Mouse (Mus musculus): Measurements from ENCODE around the gene D130043K22Rik.
A peak's percentile ranks its signal among the peaks of the same experiment; 100 is the strongest.
"Not testable (repeated sequence)": the region's sequence is repeated elsewhere in the genome, so short reads cannot be mapped to it uniquely, and the experiment has no call there.

The D130043K22Rik gene

DNA sequence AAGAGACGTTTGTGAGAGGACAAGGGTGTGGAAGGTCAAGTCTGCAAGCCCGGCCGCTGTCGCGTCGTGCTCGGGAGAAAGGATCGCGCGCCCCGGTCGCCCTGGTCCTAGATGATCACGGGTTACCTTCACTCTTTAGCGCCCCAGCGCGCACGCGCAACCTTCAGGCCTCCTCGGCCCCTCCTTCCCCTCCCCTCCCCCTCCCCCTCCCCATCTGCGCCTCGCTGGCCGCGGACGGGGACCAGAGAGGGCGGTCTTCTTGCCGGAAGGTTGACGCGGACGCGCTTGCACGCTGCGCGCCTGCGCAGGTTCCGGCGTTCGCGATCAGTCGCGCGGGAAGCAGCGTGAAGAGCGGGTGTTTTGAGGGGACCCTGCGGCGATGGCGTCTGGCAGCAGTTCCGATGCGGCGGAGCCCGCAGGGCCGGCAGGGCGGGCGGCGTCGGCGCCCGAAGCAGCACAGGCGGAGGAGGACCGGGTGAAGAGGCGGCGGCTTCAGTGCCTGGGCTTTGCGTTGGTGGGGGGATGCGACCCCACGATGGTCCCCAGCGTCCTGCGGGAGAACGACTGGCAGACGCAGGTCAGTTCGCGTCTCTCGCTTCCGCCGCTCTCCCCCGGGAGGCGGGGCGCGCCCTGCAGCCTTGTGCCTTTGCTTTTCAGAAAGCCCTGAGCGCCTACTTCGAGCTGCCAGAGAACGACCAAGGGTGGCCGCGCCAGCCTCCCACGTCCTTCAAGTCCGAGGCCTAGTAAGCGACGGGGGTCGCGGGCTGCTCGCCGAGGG is 13.4 kb upstream of the D130043K22Rik start, which contains the start of the genes Acot13 and Tdp2:
Gene Acot13 (minus strand): TSS at position 188 of the 778 bp plus-strand sequence.
Gene Tdp2 (plus strand): TSS at position 327 of the 778 bp plus-strand sequence.
- peak; percentile 97 for DNase-seq (ENCODE audit: low spot score)

DNA sequence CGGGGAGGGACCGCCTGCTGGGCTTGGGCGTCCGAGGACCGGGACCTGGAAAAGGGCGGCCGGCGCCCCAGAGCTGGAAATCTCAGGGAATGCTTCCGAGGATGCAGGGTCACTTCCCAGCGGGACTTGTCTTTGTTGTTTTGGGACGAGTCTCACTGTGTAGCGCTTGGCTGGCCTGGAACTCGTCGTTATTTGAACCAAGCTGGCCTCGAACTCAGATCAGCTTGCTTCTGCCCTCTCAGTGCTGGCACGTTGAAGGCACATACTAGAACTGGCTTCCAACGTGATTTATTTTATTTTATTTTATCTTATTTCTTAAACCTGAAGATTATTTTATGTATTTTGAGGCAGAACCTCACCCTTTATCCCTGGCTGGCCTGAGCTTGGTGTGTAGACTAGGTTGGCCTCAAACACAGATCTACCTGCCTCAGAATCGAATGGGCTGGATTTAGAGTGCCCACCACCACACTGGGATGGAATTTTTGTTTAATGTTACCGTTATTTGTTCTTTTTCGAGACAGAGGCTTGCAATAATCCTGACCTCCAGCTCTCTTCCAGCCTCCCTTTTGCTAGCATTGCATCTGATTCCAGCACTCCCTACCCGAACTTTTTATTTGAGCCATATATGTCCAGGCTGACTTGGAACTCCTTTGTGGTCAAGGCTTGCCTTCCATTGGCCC is 12.7 kb upstream of the D130043K22Rik start:
- peak; percentile 62 for DNase-seq (ENCODE audit: low spot score)

DNA sequence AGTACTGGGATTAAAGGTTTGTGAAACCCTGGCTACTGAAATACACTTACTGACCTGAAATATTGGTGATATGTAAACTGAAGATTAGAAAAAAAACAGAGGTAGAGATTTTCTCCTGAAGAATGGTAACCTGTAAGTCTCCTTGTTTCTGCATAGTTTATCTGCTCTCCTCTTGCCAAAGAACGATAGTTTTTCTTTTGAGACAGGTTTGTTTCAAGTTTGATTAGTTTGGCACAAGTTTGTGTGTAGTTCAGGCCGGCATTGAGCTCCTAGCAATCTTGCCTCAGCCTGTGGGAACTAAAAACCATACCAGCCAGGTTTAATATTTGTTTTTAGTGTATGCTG is 12.2 kb upstream of the D130043K22Rik start:
- no peak for DNase-seq (ENCODE audit: low spot score)

DNA sequence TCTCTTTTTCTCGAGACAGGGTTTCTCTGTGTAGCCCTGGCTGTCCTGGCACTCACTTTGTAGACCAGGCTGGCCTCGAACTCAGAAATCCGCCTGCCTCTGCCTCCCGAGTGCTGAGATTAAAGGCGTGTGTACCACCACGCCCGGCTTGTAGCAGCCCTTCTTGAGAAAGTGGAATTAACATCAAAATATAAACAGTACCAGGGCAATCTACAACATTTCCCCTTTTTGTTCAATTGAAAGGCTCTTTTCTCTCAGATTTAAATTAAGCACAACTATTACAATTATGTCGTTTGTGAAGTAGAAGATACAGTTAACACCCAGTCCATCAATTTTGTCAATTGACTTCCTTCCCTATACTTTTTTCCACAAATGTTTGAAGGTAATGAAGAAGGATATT is 7.2 kb upstream of the D130043K22Rik start:
- not testable (repeated sequence) for DNase-seq (ENCODE audit: low spot score)

DNA sequence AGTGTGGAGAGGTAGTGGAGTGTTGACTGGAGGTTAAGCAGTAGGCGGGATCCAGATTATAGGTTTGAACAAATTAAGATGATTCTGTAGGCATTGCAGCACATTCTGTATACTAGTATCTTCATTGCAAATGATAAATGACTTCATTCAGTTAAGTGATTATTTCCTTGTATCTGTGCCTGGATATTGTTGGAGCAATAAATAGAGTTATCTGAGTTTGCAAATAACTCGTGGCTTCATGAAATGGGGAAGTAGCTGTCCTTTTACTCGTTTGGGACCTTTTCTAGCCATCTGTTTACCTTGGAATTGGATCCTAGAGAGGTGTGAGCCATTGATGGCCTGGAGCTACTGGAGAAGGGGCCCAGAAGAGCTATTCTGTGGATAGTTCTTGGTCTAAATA is 5.1 kb upstream of the D130043K22Rik start:
- no peak for DNase-seq (ENCODE audit: low spot score)

DNA sequence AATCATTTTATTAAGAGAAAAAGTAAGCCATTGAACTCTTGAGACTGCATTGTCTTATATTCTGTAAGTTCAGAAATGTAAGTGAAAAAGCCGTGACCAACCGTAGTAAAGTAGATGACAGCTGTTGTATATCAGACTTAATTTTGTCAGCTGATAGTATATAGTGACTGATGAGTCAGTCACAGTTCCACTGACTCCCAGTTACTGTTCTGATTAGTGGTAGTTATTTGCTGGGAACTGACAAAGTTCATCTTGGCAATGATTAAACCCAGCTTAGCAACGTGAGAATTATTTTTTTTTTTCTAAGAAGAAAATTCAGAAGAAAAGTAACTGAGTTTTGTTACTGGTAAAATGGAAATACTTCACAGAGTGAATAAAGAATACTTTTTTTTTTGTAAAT is 3.2 kb upstream of the D130043K22Rik start:
- no peak for DNase-seq (ENCODE audit: low spot score)

DNA sequence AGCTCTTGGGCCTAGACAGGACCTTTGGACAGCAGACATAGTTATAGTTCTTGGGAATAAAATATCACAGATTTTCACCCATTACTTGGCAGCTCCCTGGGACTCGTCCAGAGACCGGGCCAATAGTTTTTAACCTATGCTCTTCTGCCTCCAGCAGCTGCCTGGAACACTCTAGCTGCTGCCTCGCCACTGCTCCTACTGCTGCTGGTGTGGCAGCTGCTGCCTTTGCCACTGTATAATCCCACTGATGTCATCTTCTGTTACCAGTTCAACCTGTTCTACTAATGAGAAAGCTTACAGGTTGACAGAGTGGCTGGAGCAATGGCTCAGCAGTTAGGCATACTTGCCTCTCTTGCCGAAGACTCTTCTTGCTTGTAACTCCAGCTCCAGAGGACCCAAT is 4.4 kb downstream of the D130043K22Rik start:
- DNase-seq (ENCODE audit: low spot score): peak; percentile 2

DNA sequence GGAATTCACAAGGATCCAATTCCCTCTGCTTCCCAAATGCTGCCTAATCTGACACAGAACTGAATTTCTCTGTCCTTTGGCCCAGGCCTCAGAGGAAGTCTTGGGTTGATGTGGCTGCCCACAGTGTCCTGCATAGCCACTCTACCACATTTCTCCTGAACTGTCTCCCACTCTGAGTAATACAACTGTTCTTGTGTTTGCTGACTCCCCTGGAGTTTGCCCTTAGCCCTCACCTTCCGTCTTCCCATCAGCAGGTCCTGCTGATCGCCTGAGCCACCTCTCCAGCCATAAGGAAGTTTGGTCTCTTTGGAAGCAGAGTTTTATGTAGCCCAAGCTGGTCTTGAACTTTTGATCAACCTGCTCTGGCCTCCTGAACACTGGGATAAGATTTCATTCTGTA is 7.1 kb downstream of the D130043K22Rik start:
- DNase-seq (ENCODE audit: low spot score): peak; percentile 1

DNA sequence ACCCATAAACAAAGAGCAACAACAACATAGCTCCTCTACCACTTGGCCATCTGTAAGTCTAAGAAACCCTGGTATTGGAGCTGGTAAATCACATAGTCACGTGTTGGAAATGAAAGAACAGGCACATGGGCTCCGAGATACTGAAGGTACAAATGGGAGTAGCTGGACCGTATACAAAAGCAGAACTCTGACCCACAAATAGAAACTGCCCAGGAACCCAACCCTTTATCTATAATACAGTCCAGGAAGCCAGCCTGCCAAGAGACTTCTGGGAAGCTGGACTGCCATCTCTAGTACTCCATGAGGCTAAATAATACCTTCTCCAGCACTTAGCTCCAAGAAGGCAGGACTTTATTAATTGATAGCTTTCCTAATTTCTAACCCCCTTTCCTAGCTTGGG is 7.6 kb downstream of the D130043K22Rik start:
- no peak for DNase-seq (ENCODE audit: low spot score)

DNA sequence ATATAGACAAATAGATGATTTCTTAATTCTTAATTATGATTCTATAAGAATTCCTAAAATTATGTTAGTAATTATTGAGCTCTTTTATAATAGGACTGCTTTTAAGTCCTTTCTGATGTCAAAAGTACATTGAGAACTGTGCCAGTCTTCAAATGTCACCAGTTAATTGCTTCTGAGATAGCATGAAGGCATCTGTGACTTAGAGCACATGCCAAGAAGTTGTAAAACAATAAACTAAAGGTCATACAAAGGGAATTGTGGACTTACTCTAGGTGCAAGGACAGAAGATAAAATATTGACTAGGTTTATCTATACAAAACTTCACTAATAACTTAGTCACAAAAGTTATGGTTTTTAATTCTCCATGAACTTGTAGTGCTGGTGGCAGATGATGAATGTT is 14.2 kb downstream of the D130043K22Rik start:
- no peak for DNase-seq (ENCODE audit: low spot score)

DNA sequence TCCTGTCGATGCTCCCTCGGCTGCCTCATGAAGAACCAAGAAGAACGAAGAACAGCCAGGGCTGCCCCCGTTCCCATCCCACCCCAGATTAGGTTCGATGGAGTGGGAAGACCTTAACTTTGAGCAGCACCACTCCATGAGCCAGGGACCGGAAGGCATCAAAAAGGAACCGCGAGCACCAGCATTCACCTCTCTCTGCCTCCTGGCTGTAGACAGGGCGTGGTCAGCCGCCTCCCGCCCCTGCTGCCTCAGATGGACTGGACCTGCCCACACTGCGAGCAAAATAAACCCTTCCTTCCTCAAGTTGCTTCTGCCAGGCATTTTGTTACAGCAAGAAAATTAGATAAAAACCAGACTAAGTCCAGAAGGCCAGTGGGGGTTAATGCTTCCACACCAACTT is 16.1 kb downstream of the D130043K22Rik start:
- DNase-seq (ENCODE audit: low spot score): no peak

DNA sequence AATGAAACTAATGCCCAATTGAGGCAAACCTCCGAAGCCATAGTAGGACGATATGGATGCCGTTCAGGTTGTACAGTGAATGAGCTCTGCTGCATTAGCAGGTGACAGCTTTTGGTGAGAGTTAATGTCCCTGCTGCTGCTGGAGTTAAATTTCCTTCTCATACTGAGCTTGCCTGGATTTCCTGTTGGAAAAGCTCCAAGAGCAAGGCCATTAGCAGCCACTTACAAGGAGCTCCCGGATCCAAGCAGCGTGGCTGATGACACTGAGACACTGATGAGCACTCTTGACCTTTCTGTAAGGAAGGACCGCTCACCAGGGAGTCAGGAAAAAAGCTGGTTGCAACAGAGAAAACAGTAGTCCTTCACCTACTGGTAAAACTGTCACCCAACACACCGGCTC is 17.1 kb downstream of the D130043K22Rik start:
- no peak for DNase-seq (ENCODE audit: low spot score)

DNA sequence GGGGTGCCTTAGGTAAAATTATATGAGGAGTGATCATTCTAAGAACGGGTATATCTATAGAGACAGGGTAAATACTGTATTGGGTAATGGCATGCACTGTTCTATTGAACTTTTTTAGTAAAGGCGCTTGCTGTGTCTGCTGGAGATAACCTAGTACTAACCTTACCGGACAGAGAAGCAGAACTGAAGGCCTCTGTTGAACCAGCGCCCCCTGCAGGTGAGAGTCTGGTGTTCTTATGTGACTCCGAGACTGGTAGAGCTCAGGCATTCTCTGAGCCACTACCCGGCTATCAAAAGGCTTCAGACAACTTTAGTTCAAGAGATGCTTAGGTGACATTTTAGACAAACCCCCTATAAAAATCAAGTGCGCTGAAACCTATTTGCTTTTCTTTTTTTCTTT is 17.6 kb downstream of the D130043K22Rik start:
- DNase-seq (ENCODE audit: low spot score): peak; percentile 57

DNA sequence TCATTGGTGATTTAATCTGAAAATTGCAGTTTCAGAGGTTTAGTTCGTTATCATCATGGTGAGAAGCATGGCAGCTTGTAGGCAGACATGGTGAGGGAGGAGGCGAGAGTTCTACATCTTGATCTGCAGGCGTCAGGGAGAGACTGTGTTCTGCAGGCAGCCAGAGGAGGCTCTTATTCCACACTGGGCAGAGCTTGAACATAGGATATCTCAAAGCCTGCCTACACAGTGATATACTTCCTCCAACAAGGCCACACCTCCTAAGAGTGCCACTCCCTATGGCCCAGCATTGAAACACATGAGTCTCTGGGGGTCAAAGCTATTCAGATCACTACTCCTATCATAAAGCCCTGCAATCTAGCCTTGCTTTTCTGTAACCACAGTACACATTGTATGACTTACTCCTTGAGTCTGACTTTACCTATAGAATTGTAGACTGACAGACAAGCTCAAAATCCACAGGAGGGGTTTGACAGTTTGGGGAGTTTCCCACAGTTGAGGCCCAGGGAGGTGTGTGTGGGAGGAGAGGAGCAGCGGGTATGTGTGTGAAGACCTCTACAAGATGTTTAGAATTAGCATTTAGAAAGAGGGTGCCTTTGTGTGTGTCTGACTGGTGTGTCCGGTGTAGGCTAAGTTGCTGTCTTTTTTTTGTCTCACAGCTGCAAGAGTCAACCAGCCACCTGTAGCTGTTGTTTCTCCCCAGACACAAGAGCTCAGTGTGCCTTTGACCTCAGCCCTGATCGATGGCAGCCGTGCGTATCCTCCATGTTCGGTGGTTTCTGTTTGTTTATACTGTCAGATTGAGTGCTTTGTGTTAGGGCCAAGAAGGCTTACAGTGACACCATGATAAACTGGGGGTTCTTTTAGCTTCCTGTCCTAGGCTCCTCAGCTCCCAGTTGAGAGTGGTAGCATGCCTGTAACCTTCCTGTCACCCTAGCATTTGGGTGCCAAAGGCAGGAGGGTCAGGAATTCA is 21.8 kb downstream of the D130043K22Rik start:
- peak; percentile 23 for DNase-seq (ENCODE audit: low spot score)

DNA sequence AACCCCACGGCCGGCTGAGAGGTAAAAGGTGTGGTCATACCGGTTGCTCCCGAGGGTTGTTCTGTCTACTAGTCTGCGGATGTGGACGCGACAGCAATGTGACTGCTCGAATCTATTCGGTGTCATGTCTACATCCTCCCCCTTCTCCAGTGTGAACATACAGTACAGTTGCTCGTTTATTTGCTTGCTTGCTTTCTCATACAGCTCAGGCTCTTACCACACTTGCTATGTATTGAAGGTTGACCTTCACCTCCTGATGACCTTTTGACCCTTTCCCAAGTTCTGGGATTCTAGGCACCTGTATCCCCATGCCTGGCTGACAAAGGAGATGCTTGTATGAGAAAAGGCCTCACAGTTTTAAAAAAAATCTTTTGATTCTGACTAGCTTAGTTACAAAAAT is 22.9 kb downstream of the D130043K22Rik start:
- no peak for DNase-seq (ENCODE audit: low spot score)

DNA sequence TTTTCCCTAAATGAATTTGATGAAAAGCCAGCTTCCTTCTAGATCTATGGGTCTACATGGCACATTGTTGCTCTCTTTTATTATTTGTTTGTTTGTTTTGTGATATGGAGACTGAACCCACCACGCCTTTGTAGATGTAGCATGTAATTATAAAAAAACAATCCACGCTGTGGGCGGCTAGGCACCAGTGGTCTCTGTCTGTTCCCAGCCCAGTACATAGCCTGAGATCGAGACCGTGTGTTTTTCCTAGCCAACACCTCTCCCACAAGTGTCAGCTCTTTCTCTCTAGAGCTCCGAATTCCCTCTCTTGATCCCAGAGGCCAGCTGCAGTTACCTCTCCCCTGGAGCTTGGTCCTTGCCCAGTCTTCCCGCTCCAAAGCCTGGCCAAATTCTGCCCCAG is 23.3 kb downstream of the D130043K22Rik start:
- no peak for DNase-seq (ENCODE audit: low spot score)

DNA sequence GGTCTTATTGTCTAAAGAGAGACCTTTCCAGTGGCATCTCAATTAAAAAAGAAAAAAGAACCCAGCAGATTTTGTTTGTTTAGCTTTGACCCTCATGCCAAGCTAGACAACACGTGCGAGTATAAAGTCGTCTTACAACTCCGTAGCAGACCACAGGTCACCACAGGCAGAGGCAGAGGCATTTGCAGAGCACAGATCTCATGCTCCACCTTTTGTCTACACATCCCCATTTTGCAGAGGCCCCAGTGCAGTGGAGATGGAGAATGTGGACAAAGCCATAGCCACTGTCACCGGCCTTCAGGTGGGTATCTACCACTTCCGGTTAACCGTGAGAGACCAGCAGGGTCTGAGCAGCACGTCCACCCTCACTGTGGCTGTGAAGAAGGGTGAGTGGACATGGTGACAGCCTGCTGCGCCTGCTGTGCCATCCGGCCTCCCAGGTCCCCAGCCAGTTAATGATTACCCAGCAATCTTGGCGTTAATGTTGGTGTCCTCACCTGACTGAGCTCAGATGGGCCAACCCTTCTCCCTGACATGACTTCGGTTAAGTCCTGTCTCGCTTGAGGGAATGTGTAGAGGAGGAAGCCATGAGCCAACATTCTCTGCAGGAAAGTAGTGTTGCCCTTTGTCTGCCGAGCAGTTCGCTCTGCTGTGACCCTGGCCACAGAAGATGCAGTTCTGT is 34.6 kb downstream of the D130043K22Rik start:
- DNase-seq (ENCODE audit: low spot score): no peak

DNA sequence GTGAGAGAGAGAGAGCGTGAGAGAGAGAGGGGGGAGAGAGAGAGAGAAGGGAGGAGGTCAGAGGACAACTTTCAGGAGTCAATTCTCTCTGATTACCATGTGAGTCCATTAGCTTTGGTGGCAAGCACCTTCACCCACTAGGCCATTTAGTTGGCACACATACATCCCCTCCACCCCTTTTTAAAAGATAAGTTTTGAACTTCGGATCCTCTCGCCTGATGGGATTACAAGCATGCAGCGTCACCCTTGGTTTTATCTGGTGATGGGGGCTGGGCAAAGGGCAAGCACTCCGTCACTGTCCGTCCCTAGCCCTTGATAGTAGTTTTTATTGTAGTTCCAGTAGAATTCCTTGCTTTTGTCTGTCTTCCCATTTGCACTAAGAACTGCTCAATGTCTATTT is 35.3 kb downstream of the D130043K22Rik start:
- DNase-seq (ENCODE audit: low spot score): no peak

DNA sequence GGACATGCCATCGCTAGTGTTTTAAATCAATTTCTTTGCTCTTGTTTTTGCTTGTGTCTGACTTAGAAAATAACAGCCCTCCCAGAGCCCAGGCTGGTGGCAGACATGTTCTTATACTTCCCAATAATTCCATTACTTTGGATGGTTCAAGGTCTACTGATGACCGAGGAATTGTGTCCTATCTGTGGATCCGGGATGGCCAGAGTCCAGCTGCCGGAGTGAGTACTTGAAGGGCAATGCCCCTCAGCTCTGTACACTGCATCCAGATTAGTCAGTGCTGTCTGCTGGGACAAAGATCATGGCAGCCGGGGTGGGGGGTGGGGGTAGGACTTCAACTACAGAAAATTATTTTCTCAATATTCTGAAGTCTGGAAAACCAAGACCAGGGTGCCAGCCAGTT is 35.8 kb downstream of the D130043K22Rik start:
- DNase-seq (ENCODE audit: low spot score): no peak

DNA sequence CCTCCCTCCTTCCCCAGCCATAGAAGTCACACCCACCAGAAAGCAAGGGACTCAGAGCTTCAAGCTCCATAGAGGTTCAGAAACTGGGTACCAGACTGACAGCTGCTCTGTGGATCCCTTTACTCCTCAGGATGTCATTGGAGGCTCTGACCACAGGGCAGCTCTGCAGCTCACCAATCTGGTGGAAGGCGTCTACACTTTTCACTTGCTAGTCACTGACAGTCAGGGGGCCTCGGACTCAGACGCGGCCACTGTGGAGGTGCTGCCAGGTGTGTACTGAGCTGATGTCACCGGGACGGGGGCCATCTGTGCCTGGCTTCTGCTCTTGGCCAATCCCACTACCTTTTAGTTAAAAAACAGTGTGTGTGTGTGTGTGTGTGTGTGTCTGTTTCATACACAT is 37.5 kb downstream of the D130043K22Rik start:
- DNase-seq (ENCODE audit: low spot score): no peak

DNA sequence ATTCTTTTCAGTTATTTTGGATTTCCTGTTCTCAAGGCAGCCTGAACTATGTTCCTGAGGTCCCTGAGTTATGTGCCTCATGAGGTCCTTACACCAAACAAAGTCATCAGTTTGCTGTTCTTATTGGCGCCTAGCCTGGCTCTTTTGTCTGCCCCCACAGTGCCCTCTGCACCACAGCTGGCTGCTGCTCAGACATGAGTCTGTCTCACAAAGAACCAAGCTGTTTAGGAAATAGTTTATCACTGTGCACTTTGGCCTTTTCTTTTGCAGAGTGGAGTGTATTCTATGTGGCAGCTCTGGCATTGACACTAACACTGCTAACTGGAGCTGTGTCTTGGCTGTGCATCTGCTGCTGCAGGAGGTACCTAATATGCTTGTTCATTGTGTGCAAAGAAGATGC is 44.6 kb downstream of the D130043K22Rik start:
- DNase-seq (ENCODE audit: low spot score): no peak

DNA sequence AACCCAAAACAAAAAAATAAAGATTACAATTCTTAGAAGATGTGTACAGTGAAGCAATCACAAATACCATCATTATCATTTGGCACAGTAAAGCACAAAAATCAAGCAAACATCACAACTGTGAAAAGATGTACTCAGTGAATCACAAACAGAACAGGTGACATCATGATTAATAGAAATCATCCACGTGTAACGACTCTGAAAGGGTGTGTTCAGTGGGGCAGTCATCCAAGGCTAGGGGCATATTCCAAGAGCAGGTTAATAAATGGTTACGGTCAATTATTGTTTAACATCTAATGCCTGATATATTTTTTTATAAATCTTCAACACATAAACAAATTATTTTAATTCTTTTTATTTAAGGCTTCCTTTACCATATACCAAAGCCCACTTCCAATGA is 47.6 kb downstream of the D130043K22Rik start:
- no peak for DNase-seq (ENCODE audit: low spot score)

All from embryo, embryonic 10 days (tissue).